Mouse (Mus musculus) lung, postnatal 4 days (tissue): Measurements from ENCODE around the gene Fuom.
A peak's percentile ranks its signal among the peaks of the same experiment; 100 is the strongest.
"Not testable (repeated sequence)": the region's sequence is repeated elsewhere in the genome, so short reads cannot be mapped to it uniquely, and the experiment has no call there.

Experiments used
- DNase-seq, 2 experiments: peaks; one replicate each; pipeline ENCODE4 v3.0.0; 2021

The Fuom gene

GRCm38 (mm10) chr7:140101993-140102860 is at the start of gene Fuom:
Gene Fuom (minus strand): TSS chr7:140102441.
- DNase-seq: peak; percentile 88 to 89

GRCm38 (mm10) chr7:140144550-140144949 is 42.3 kb upstream of the Fuom start:
- no peak for DNase-seq

GRCm38 (mm10) chr7:140141350-140141749 is 39.1 kb upstream of the Fuom start:
- peak; percentile 64 to 78 for DNase-seq

- no peak for DNase-seq
Observed at GRCm38 (mm10) chr7:140138021-140138310, 35.7 kb upstream of the Fuom start.

GRCm38 (mm10) chr7:140137135-140138020 is 35.1 kb upstream of the Fuom start, which contains the start of gene Mtg1:
Gene Mtg1 (plus strand): TSS chr7:140137564.
- DNase-seq: peak; percentile 97 to 98

GRCm38 (mm10) chr7:140135106-140135770 is 33.0 kb upstream of the Fuom start:
- no peak for DNase-seq

GRCm38 (mm10) chr7:140134033-140134432 is 31.8 kb upstream of the Fuom start:
- DNase-seq: not testable (repeated sequence)

GRCm38 (mm10) chr7:140132184-140132583 is 29.9 kb upstream of the Fuom start:
- DNase-seq: not testable (repeated sequence)

GRCm38 (mm10) chr7:140127911-140128310 is 25.7 kb upstream of the Fuom start:
- DNase-seq: no peak

- no peak for DNase-seq
Observed at GRCm38 (mm10) chr7:140126934-140127333, 24.7 kb upstream of the Fuom start.

GRCm38 (mm10) chr7:140126022-140126350 is 23.7 kb upstream of the Fuom start:
- DNase-seq: no peak

- DNase-seq: peak; percentile 96
Observed at GRCm38 (mm10) chr7:140125278-140126021, 23.2 kb upstream of the Fuom start.

GRCm38 (mm10) chr7:140124382-140124781 is 22.1 kb upstream of the Fuom start:
- DNase-seq: no peak

GRCm38 (mm10) chr7:140122765-140123164 is 20.5 kb upstream of the Fuom start:
- no peak for DNase-seq

GRCm38 (mm10) chr7:140121338-140121910 is 19.2 kb upstream of the Fuom start:
- DNase-seq: no peak

- DNase-seq: no peak
Observed at GRCm38 (mm10) chr7:140120484-140120883, 18.2 kb upstream of the Fuom start.

- DNase-seq: peak; percentile 93 to 94
Observed at GRCm38 (mm10) chr7:140116329-140117054, 14.3 kb upstream of the Fuom start, which contains the start of gene Echs1. Gene Echs1 (minus strand): TSS chr7:140116476.

GRCm38 (mm10) chr7:140115583-140116328 is 13.5 kb upstream of the Fuom start, which contains the start of gene Paox:
Gene Paox (plus strand): TSS chr7:140115799.
- DNase-seq: peak; percentile 66 to 76

GRCm38 (mm10) chr7:140111943-140112342 is 9.7 kb upstream of the Fuom start:
- DNase-seq: no peak

GRCm38 (mm10) chr7:140104009-140104408 is 1.8 kb upstream of the Fuom start:
- DNase-seq: no peak

- DNase-seq: no peak
Observed at GRCm38 (mm10) chr7:140101498-140101897, 743 bp downstream of the Fuom start.
